Mouse (Mus musculus) neural tube, embryonic 15.5 days (tissue): ENCODE results near the gene B4galt3. TPM values are rescaled to one million over a fixed set of nuclear protein-coding genes. Genes with fewer than 3 reads are reported as not detected.
"Not testable (repeated sequence)": the region's sequence is repeated elsewhere in the genome, so short reads cannot be mapped to it uniquely, and the experiment has no call there.

Experiments used
- ATAC-seq: fragments of 200-750 bp; cut with Nextera tagmentation; 2 replicates; pipeline ENCODE4 v1.8.0; 2017; ENCODE audit warnings: mild to moderate bottlenecking, moderate TSS enrichment, moderate library complexity; ENCODE audit not compliant: low FRiP score
- H3K27ac ChIP-seq: fragments of 300-500 bp; sonication (generic); replicated peaks from 2 replicates; pipeline ENCODE4 v1.5.1; 2015; ENCODE audit warnings: mild to moderate bottlenecking, inconsistent platforms
- H3K27me3 ChIP-seq: fragments of 300-500 bp; sonication (generic); replicated peaks from 2 replicates; pipeline ENCODE4 v1.6.1; 2015; ENCODE audit warnings: inconsistent platforms
- H3K36me3 ChIP-seq: fragments of 300-500 bp; sonication (generic); 2 replicates; pipeline ENCODE4 v1.6.1; 2015; ENCODE audit warnings: inconsistent platforms
- H3K4me1 ChIP-seq: fragments of 300-500 bp; sonication (generic); 2 replicates; pipeline ENCODE4 v1.6.1; 2015; ENCODE audit warnings: inconsistent platforms
- H3K4me2 ChIP-seq: fragments of 300-500 bp; sonication (generic); 2 replicates; pipeline ENCODE4 v1.6.1; 2015; ENCODE audit warnings: inconsistent platforms, mild to moderate bottlenecking, moderate library complexity
- H3K4me3 ChIP-seq: fragments of 300-500 bp; sonication (generic); replicated peaks from 2 replicates; pipeline ENCODE4 v1.5.1; 2015; ENCODE audit warnings: mild to moderate bottlenecking, inconsistent platforms
- H3K9ac ChIP-seq: fragments of 300-500 bp; sonication (generic); replicated peaks from 2 replicates; pipeline ENCODE4 v1.6.1; 2015; ENCODE audit warnings: mild to moderate bottlenecking, inconsistent platforms
- H3K9me3 ChIP-seq: fragments of 300-500 bp; sonication (generic); replicated peaks from 2 replicates; pipeline ENCODE4 v1.6.1; 2016; ENCODE audit warnings: inconsistent platforms
- WGBS: fragments of 180-500 bp; shearing (Covaris S2); methylation state at CpG from one replicate; pipeline ENCODE4 v1.1.7; 2015; ENCODE audit warnings: mixed read lengths; 5-methylcytosine and 5-hydroxymethylcytosine counted together
- polyA plus RNA-seq: library from polyadenylated mRNA; unstranded; fragments of >200 nt; fragmentation: Nextera tagmentation; extraction: Ambion mirVana; gene quantifications from 2 replicates; pipeline ENCODE4 v1.2.1, GENCODE M21; 2015

Gene B4galt3
- polyA plus RNA-seq, 1 experiment from 2014 or later, result 97.6 TPM

GRCm38 (mm10) chr1:171294298-171295062 is 24.4 kb downstream of the B4galt3 start, which contains the start of gene Ufc1:
TSS of gene Ufc1 (minus strand) at chr1:171295024.
- Histone ChIP-seq H3K36me3 (0 out of 2 replicates have a peak, but pooled peaks cover 5% of the 10 kb centered on the region), H3K4me3 (peak within 1 kb of the TSS; percentile 77), H3K9me3 (no peaks in the 10 kb centered on the region), H3K27ac (peak within 1 kb of the TSS; percentile 97), H3K27me3 (peaks cover 19% of the 10 kb centered on the region), H3K4me2 (peak within 1 kb of the TSS; percentile 66), H3K9ac (peak within 1 kb of the TSS; percentile 88), H3K4me1 (peaks cover 14% of the 10 kb centered on the region)
- ATAC-seq, result peak; percentile 87
- under 1% methylated on average over 42 of the region's 42 CpGs for WGBS

GRCm38 (mm10) chr1:171295063-171295402 is 24.9 kb downstream of the B4galt3 start:
- peak overlapping the region; percentile 97 for H3K27ac ChIP-seq
- H3K9me3 ChIP-seq, result no peaks in the 10 kb centered on the region
- peak overlapping the region; percentile 77 for H3K4me3 ChIP-seq
- peak overlapping the region; percentile 88 for H3K9ac ChIP-seq
- no peaks in the 10 kb centered on the region for H3K36me3 ChIP-seq
- peak; percentile 11; the same call in 1 of the 2 replicates for ATAC-seq
- peaks cover 14% of the 10 kb centered on the region for H3K4me1 ChIP-seq
- peak overlapping the region; percentile 66 for H3K4me2 ChIP-seq
- peaks cover 19% of the 10 kb centered on the region for H3K27me3 ChIP-seq
- WGBS, result 14% methylated on average over 3 of the region's 3 CpGs

DNA sequence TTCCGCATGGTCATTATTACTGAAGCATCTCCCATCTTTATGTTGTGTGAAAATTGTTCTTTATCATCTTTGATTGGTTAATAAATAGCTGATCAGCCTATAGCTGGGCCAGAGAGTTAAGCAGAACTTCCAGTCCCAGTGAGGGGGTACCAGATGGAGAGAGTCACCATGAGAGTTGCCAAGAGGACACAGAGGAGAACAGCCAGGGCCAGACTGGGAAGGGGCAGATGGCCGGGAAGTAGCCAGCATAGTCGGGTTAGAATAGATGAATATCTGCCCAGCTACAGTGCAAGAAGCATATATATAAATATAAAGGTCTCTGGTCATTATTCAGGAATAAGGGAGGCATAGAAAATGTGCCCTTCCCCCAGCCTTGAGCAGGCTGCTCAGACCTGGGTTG is 28.1 kb downstream of the B4galt3 start:
- Histone ChIP-seq H3K4me2 (no peak overlapping the region), H3K4me3 (no peak overlapping the region), H3K4me1 (peaks cover 12% of the 10 kb centered on the region), H3K27ac (no peak overlapping the region), H3K9ac (no peak overlapping the region), H3K36me3 (no peaks in the 10 kb centered on the region), H3K27me3 (peaks cover 19% of the 10 kb centered on the region), H3K9me3 (no peaks in the 10 kb centered on the region)
- 76% methylated on average over 3 of the region's 3 CpGs for WGBS
- ATAC-seq, result no peak

DNA sequence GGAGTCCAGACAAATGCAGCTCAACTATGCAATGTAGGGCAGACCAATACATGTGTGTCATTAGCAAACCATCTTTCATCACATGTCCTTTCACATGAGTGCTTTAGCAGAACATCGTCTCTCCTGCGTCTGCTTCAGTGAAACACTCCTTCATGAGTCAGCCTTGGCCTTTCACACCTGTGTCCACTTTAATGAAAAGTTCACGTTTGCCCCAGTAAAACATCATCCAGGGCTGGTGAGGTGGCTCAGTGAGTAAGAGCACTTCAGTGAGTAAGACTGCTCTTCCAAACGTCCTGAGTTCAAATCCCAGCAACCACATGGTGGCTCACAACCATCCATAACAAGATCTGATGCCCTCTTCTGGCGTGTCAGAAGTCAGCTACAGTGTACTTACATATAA is 36.0 kb downstream of the B4galt3 start:
- not testable (repeated sequence) for H3K4me2 ChIP-seq, ATAC-seq, H3K36me3 ChIP-seq, H3K4me3 ChIP-seq, H3K27ac ChIP-seq, H3K9ac ChIP-seq, H3K4me1 ChIP-seq, H3K27me3 ChIP-seq, H3K9me3 ChIP-seq
- 71% methylated on average over 5 of the region's 5 CpGs for WGBS

- Histone ChIP-seq H3K4me1 (no peaks in the 10 kb centered on the region), H3K9me3 (no peaks in the 10 kb centered on the region), H3K4me2 (no peak overlapping the region), H3K9ac (no peak overlapping the region), H3K36me3 (no peaks in the 10 kb centered on the region), H3K4me3 (no peak overlapping the region), H3K27me3 (0 out of 2 replicates have a peak, but pooled peaks cover 7% of the 10 kb centered on the region), H3K27ac (no peak overlapping the region)
- ATAC-seq, result no peak
- WGBS, result 80% methylated on average over 2 of the region's 2 CpGs
Measured at GRCm38 (mm10) chr1:171309321-171309720, 39.2 kb downstream of the B4galt3 start.

- Histone ChIP-seq H3K27me3 (no peaks in the 10 kb centered on the region), H3K4me1 (0 out of 2 replicates have a peak, but pooled peaks cover 4% of the 10 kb centered on the region), H3K36me3 (no peaks in the 10 kb centered on the region), H3K4me3 (no peak overlapping the region), H3K9ac (no peak overlapping the region), H3K27ac (no peak overlapping the region), H3K9me3 (no peaks in the 10 kb centered on the region), H3K4me2 (peak overlapping the region; percentile 9; the same call in 1 of the 2 replicates)
- no peak for ATAC-seq
- 10% methylated on average over 7 of the region's 7 CpGs for WGBS
Measured at GRCm38 (mm10) chr1:171319748-171320147, 49.6 kb downstream of the B4galt3 start.

GRCm38 (mm10) chr1:171320151-171320550 is 50.0 kb downstream of the B4galt3 start:
- Histone ChIP-seq H3K27ac (no peak overlapping the region), H3K9ac (no peak overlapping the region), H3K4me3 (no peak overlapping the region), H3K36me3 (no peaks in the 10 kb centered on the region; the same call in 1 of the 2 replicates), H3K4me2 (peak overlapping the region; percentile 9; the same call in 1 of the 2 replicates), H3K27me3 (no peaks in the 10 kb centered on the region), H3K9me3 (no peaks in the 10 kb centered on the region), H3K4me1 (0 out of 2 replicates have a peak, but pooled peaks cover 6% of the 10 kb centered on the region)
- 18% methylated on average over 5 of the region's 5 CpGs for WGBS
- no peak for ATAC-seq

DNA sequence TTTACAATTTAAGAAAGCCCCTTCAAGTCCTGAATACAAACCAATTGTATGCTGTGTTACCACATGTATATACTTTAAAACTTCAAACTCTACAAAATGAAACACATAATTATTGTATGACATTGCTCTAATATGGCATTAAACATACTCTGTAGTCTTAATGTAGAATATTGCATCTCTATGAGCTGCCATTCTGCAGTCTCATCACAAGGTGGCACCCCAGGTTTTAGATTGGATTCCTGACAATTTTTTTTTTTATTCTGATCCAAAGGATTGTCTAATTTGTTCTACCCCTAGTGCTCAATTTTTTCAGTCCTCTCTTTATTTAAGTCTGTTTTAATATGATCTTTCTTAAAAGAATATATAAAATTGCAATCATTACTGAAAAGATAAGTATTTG is 51.3 kb downstream of the B4galt3 start:
- no peak for ATAC-seq
- Histone ChIP-seq H3K4me2 (no peak overlapping the region), H3K9me3 (no peaks in the 10 kb centered on the region), H3K9ac (no peak overlapping the region), H3K27me3 (no peaks in the 10 kb centered on the region), H3K27ac (no peak overlapping the region), H3K4me1 (peaks cover 17% of the 10 kb centered on the region), H3K4me3 (no peak overlapping the region), H3K36me3 (no peaks in the 10 kb centered on the region; the same call in 1 of the 2 replicates)

DNA sequence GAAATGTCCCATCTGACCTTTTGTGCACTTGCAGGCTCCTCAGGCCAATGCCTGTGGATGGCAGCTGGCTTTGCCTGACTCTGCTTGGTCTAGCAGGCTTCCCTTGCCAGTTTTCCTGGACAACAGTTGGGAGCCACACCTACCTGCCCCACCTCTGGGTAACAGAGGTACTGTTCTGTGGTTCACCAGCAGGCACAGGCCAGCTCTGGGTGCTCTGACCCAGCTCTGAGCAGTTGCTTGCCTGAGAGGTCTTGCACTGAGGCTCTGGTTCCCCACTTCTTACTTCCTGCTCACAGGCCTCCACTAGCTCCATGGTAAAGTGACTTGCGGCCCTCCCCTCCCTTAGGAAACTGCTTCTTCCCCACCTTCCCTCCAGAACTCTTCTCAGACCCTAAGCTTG is 51.9 kb downstream of the B4galt3 start:
- WGBS, result 93% methylated on average over 1 of the region's 1 CpGs
- Histone ChIP-seq H3K9me3 (no peaks in the 10 kb centered on the region), H3K4me1 (peaks cover 21% of the 10 kb centered on the region), H3K27ac (no peak overlapping the region), H3K9ac (no peak overlapping the region), H3K4me3 (no peak overlapping the region), H3K36me3 (no peaks in the 10 kb centered on the region; the same call in 1 of the 2 replicates), H3K27me3 (no peaks in the 10 kb centered on the region), H3K4me2 (no peak overlapping the region)
- no peak for ATAC-seq

GRCm38 (mm10) chr1:171325571-171325970 is 55.4 kb downstream of the B4galt3 start:
- ATAC-seq, result no peak
- no peaks in the 10 kb centered on the region for H3K9me3 ChIP-seq
- peaks cover 37% of the 10 kb centered on the region for H3K4me1 ChIP-seq
- no peaks in the 10 kb centered on the region for H3K27me3 ChIP-seq
- no peak overlapping the region for H3K9ac ChIP-seq
- no peak overlapping the region for H3K27ac ChIP-seq
- 83% methylated on average over 2 of the region's 2 CpGs for WGBS
- no peak overlapping the region for H3K4me2 ChIP-seq
- H3K4me3 ChIP-seq, result no peak overlapping the region
- H3K36me3 ChIP-seq, result no peaks in the 10 kb centered on the region; the same call in 1 of the 2 replicates
